Mouse (Mus musculus) heart, adult 2 months (tissue): ENCODE measurements around the gene Tcp1. TPM values are rescaled to one million over a fixed set of nuclear protein-coding genes. Genes with fewer than 3 reads are reported as not detected.

Source experiments
- DNase-seq, 2 experiments: peaks; one replicate each; pipeline ENCODE4 v3.0.0; 2021
- H3K27ac ChIP-seq: fragments of 200-600 bp; 2 replicates; pipeline ENCODE4 v1.8.1; 2022
- H3K27me3 ChIP-seq: fragments of 200-500 bp; 2 replicates; pipeline ENCODE4 v1.6.1; 2012; ENCODE audit warnings: mild to moderate bottlenecking, low read length, inconsistent platforms, mixed read lengths; ENCODE audit not compliant: control insufficient read depth, insufficient read depth
- H3K36me3 ChIP-seq: fragments of 200-500 bp; 2 replicates; pipeline ENCODE4 v1.6.1; 2012; ENCODE audit warnings: low read length, inconsistent platforms; ENCODE audit not compliant: control insufficient read depth, insufficient read depth
- H3K4me1 ChIP-seq: fragments of 200-500 bp; 2 replicates; pipeline ENCODE4 v1.6.1; 2011; ENCODE audit warnings: low read length; ENCODE audit not compliant: control insufficient read depth, insufficient read depth
- H3K4me3 ChIP-seq: fragments of 200-600 bp; 2 replicates; pipeline ENCODE4 v1.8.1; 2022
- H3K79me2 ChIP-seq: fragments of 200-500 bp; replicated peaks from 2 replicates; pipeline ENCODE4 v1.6.1; 2012; ENCODE audit warnings: mild to moderate bottlenecking, inconsistent platforms, low read length, moderate library complexity, mixed read lengths; ENCODE audit not compliant: control insufficient read depth, insufficient read depth
- H3K9ac ChIP-seq: fragments of 200-500 bp; 2 replicates; pipeline ENCODE4 v1.6.1; 2012; ENCODE audit warnings: low read depth, mild to moderate bottlenecking, control low read depth, inconsistent platforms, low read length, mixed read lengths
- CTCF ChIP-seq: fragments of 200-600 bp; IDR thresholded peaks from 2 replicates; pipeline ENCODE4 v1.8.1; 2022; ENCODE audit warnings: antibody characterized with exemption, mild to moderate bottlenecking, moderate library complexity
- EP300 ChIP-seq: fragments of 200-500 bp; IDR thresholded peaks from 2 replicates; pipeline ENCODE4 v1.6.1; 2011; ENCODE audit warnings: low read depth, low read length, control low read depth; ENCODE audit not compliant: insufficient read depth
- POLR2A ChIP-seq: fragments of 200-500 bp; IDR thresholded peaks from 2 replicates; pipeline ENCODE4 v1.6.1; 2011; ENCODE audit warnings: mild to moderate bottlenecking, low read depth, low read length, control low read depth; ENCODE audit not compliant: insufficient read depth
- WGBS: fragments of 180-500 bp; shearing (Covaris S2); methylation state at CpG from one replicate; pipeline ENCODE4 v1.1.7; 2018; 5-methylcytosine and 5-hydroxymethylcytosine counted together
- intact Hi-C: fragments of 180-260 bp; cut with DNase I; formaldehyde crosslinking; loops from one replicate; pipeline ENCODE4 v1.15.1; 2025
- polyA plus RNA-seq: library from polyadenylated mRNA; depleted of rRNA; stranded (reverse); fragments of >200 nt; gene quantifications from 2 replicates; pipeline ENCODE4 v1.2.3, GENCODE M21; 2012; rRNA removed
- total RNA-seq, 2 experiments: library from RNA; stranded (reverse); gene quantifications; 2 replicates each; pipeline ENCODE4 v1.2.3; 2021

The Tcp1 gene
- total and polyA plus RNA-seq, 3 experiments, result 68.6 to 196 (median 176) TPM

GRCm38 (mm10) chr17:12967173-12967572 is 51.7 kb downstream of the Tcp1 start:
- no peak for DNase-seq
- 91% methylated on average over 2 of the region's 2 CpGs for WGBS
- H3K79me2 ChIP-seq, result no peaks in the 10 kb centered on the region
- TF ChIP-seq POLR2A, result no peak
- TF ChIP-seq CTCF, result no peak
- no peak for TF ChIP-seq EP300
- no peaks in the 10 kb centered on the region for H3K4me1 ChIP-seq
- no peak overlapping the region for H3K4me3 ChIP-seq
- intact Hi-C loops, result no loop called here
- no peaks in the 10 kb centered on the region; the same call in none of the 2 replicates for H3K36me3 ChIP-seq
- no peaks in the 10 kb centered on the region for H3K27me3 ChIP-seq
- no peak overlapping the region for H3K9ac ChIP-seq
- H3K27ac ChIP-seq, result no peak overlapping the region

- H3K79me2 ChIP-seq, result no peaks in the 10 kb centered on the region
- DNase-seq, result no peak
- no peak overlapping the region for H3K27ac ChIP-seq
- WGBS, result 65% methylated on average over 2 of the region's 2 CpGs
- intact Hi-C loops, result no loop called here
- TF ChIP-seq EP300 (no peak), POLR2A (no peak), CTCF (no peak)
- H3K36me3 ChIP-seq, result peaks cover 9% of the 10 kb centered on the region
- no peak overlapping the region for H3K4me3 ChIP-seq
- no peak overlapping the region for H3K9ac ChIP-seq
- no peaks in the 10 kb centered on the region for H3K27me3 ChIP-seq
- H3K4me1 ChIP-seq, result no peaks in the 10 kb centered on the region
Measured at GRCm38 (mm10) chr17:12973851-12974250, 58.4 kb downstream of the Tcp1 start.

Other genes with a start within 250 kb of the Tcp1 start
- gene Slc22a1, start 239.9 kb upstream of the Tcp1 start, total RNA-seq, result 10 to 100 TPM in 1 of 2 experiments, 1 to 10 TPM in 1; 7.9 to 10.8 TPM
- gene Slc22a1, start 239.9 kb upstream of the Tcp1 start, polyA plus RNA-seq, result 2.7 and 9.0 TPM in 2 replicates
- gene Igf2r, start 146.0 kb upstream of the Tcp1 start, total RNA-seq, result 100 to 1,000 TPM in 1 of 2 experiments, 10 to 100 TPM in 1; 98.9 to 116 TPM
- gene Igf2r, start 146.0 kb upstream of the Tcp1 start, polyA plus RNA-seq, result 34.0 and 53.7 TPM in 2 replicates
- gene Mas1, start 47.6 kb upstream of the Tcp1 start, total RNA-seq, result 1 to 10 TPM in 1 of 2 experiments, under 1 TPM in 1; 0.68 to 1.6 TPM
- gene Mas1, start 47.6 kb upstream of the Tcp1 start, polyA plus RNA-seq, result 1.0 and 4.6 TPM in 2 replicates
- gene Mrgprh, start 39.7 kb upstream of the Tcp1 start, total RNA-seq, result 1 to 10 TPM; 5.6 to 5.7 TPM
- gene Mrgprh, start 39.7 kb upstream of the Tcp1 start, polyA plus RNA-seq, result 9.2 and 17.1 TPM in 2 replicates
- under 1 TPM; 0.42 to 0.93 TPM for gene Pnldc1, start 5.5 kb upstream of the Tcp1 start, total RNA-seq
- gene Pnldc1, start 5.5 kb upstream of the Tcp1 start, polyA plus RNA-seq, result 1.6 and 1.9 TPM in 2 replicates
- 100 to 1,000 TPM; 151 to 160 TPM for gene Mrpl18, start 644 bp downstream of the Tcp1 start, total RNA-seq
- gene Mrpl18, start 644 bp downstream of the Tcp1 start, polyA plus RNA-seq, result 65.1 and 78.1 TPM in 2 replicates
- gene Acat3, start 24.9 kb downstream of the Tcp1 start, total RNA-seq, result not detected
- 0.32 and 0.33 TPM in 2 replicates for gene Acat3, start 24.9 kb downstream of the Tcp1 start, polyA plus RNA-seq
- gene Acat2, start 45.0 kb downstream of the Tcp1 start, total RNA-seq, result 1 to 10 TPM; 5.7 to 6.9 TPM
- gene Acat2, start 45.0 kb downstream of the Tcp1 start, polyA plus RNA-seq, result 6.5 and 6.6 TPM in 2 replicates
- 10 to 100 TPM; 30.7 to 34.0 TPM for gene Wtap, start 78.5 kb downstream of the Tcp1 start, total RNA-seq
- 12.3 and 24.2 TPM in 2 replicates for gene Wtap, start 78.5 kb downstream of the Tcp1 start, polyA plus RNA-seq
- gene Sod2, start 91.1 kb downstream of the Tcp1 start, total RNA-seq, result 1,000 to 10,000 TPM in 1 of 2 experiments, 100 to 1,000 TPM in 1; 961 to 1,111 TPM
- gene Sod2, start 91.1 kb downstream of the Tcp1 start, polyA plus RNA-seq, result 895 and 1,105 TPM in 2 replicates
- under 1 TPM in 1 of 2 experiments, not detected in 1; 0.32 TPM for gene Gpr31b, start 136.6 kb downstream of the Tcp1 start, total RNA-seq
- 0.31 TPM in 1 of 2 replicates, not detected in the other for gene Gpr31b, start 136.6 kb downstream of the Tcp1 start, polyA plus RNA-seq
- gene Tcp10b, start 145.4 kb downstream of the Tcp1 start, total RNA-seq, result not detected
- 0.06 and 0.09 TPM in 2 replicates for gene Tcp10b, start 145.4 kb downstream of the Tcp1 start, polyA plus RNA-seq
- not detected for gene Unc93a, start 216.1 kb downstream of the Tcp1 start, total RNA-seq
- gene Unc93a, start 216.1 kb downstream of the Tcp1 start, polyA plus RNA-seq, result 0.06 TPM in 1 of 2 replicates, not detected in the other